Mouse (Mus musculus): ENCODE data around the gene Dnm3.

Dnm3 gene

GRCm38 (mm10) chr1:162008631-162009067 lies 469.2 kb downstream of the Dnm3 start:
- in situ Hi-C loops (cut with MboI; ENCODE audit: low sequenced_read_pairs), result no loop called here

- in situ Hi-C loops (cut with MboI; ENCODE audit: low sequenced_read_pairs), result no loop called here
These were observed 469.6 kb downstream of the Dnm3 start for GRCm38 (mm10) chr1:162008208-162008607.

GRCm38 (mm10) chr1:162006109-162006508 lies 471.7 kb downstream of the Dnm3 start:
- in situ Hi-C loops (cut with MboI; ENCODE audit: low sequenced_read_pairs), result no loop called here

- in situ Hi-C loops (cut with MboI; ENCODE audit: low sequenced_read_pairs), result loop anchor here (5.0 kb wide), 1 partner anchor 307 kb away; no protein-coding TSS in a partner anchor
These were observed 472.7 kb downstream of the Dnm3 start for GRCm38 (mm10) chr1:162004821-162005770.

GRCm38 (mm10) chr1:162004518-162004780 lies 473.4 kb downstream of the Dnm3 start:
- in situ Hi-C loops (cut with MboI; ENCODE audit: low sequenced_read_pairs), result loop anchor here (5.0 kb wide), 1 partner anchor 308 kb away; no protein-coding TSS in a partner anchor

- in situ Hi-C loops (cut with MboI; ENCODE audit: low sequenced_read_pairs), result loop anchor here (5.0 kb wide), 1 partner anchor 308 kb away; no protein-coding TSS in a partner anchor
These were observed 473.9 kb downstream of the Dnm3 start for GRCm38 (mm10) chr1:162003729-162004517.

GRCm38 (mm10) chr1:162001328-162001727 lies 476.5 kb downstream of the Dnm3 start:
- in situ Hi-C loops (cut with MboI; ENCODE audit: low sequenced_read_pairs), result loop anchor here (5.0 kb wide), 1 partner anchor 311 kb away; no protein-coding TSS in a partner anchor

GRCm38 (mm10) chr1:161999882-162000371 lies 477.9 kb downstream of the Dnm3 start:
- in situ Hi-C loops (cut with MboI; ENCODE audit: low sequenced_read_pairs), result loop anchor here (5.0 kb wide), 1 partner anchor 312 kb away; no protein-coding TSS in a partner anchor

GRCm38 (mm10) chr1:161999338-161999737 lies 478.5 kb downstream of the Dnm3 start:
- in situ Hi-C loops (cut with MboI; ENCODE audit: low sequenced_read_pairs), result no loop called here

GRCm38 (mm10) chr1:161998781-161999180 lies 479.1 kb downstream of the Dnm3 start:
- in situ Hi-C loops (cut with MboI; ENCODE audit: low sequenced_read_pairs), result no loop called here

- in situ Hi-C loops (cut with MboI; ENCODE audit: low sequenced_read_pairs), result no loop called here
These were observed 485.4 kb downstream of the Dnm3 start for GRCm38 (mm10) chr1:161992389-161992788.

- in situ Hi-C loops (cut with MboI; ENCODE audit: low sequenced_read_pairs), result no loop called here
These were observed 486.0 kb downstream of the Dnm3 start for GRCm38 (mm10) chr1:161991846-161992245.

- in situ Hi-C loops (cut with MboI; ENCODE audit: low sequenced_read_pairs), result no loop called here
These were observed 486.9 kb downstream of the Dnm3 start for GRCm38 (mm10) chr1:161990684-161991578.

GRCm38 (mm10) chr1:161983979-161984566 lies 493.8 kb downstream of the Dnm3 start:
- in situ Hi-C loops (cut with MboI; ENCODE audit: low sequenced_read_pairs), result no loop called here

- in situ Hi-C loops (cut with MboI; ENCODE audit: low sequenced_read_pairs), result no loop called here
These were observed 494.4 kb downstream of the Dnm3 start for GRCm38 (mm10) chr1:161983451-161983850.

- in situ Hi-C loops (cut with MboI; ENCODE audit: low sequenced_read_pairs), result no loop called here
These were observed 497.1 kb downstream of the Dnm3 start for GRCm38 (mm10) chr1:161980626-161981298.

GRCm38 (mm10) chr1:161980046-161980445 lies 497.8 kb downstream of the Dnm3 start:
- in situ Hi-C loops (cut with MboI; ENCODE audit: low sequenced_read_pairs), result no loop called here

GRCm38 (mm10) chr1:161979536-161979935 lies 498.3 kb downstream of the Dnm3 start, which contains the start of gene 4930558K02Rik:
TSS of gene 4930558K02Rik (minus strand) at chr1:161979636.
- in situ Hi-C loops (cut with MboI; ENCODE audit: low sequenced_read_pairs), result no loop called here

- in situ Hi-C loops (cut with MboI; ENCODE audit: low sequenced_read_pairs), result no loop called here
These were observed 499.6 kb downstream of the Dnm3 start for GRCm38 (mm10) chr1:161978173-161978700.

Data from CH12F3 (cell line).